Comparison of ENCODE assay signal across 18 mouse cellular contexts in genomic region chr16:90394761-90395160, GRCm38 (mm10). TPM values are rescaled to one million over a fixed set of nuclear protein-coding genes. Genes with fewer than 3 reads are reported as not detected.
A peak's percentile ranks its signal among the peaks of the same experiment; 100 is the strongest.
DNase-seq lines count a peak whose midpoint lies in the region; ATAC-seq and TF ChIP-seq lines count a peak whose summit lies in the region.
"Had no signal": no experiment of that assay in that cellular context is flagged by ENCODE, and none has a peak within 500 bp of the region (broad histone marks: within the 10 kb centered on the region; RNA-seq: fewer than 3 reads in every experiment).

No protein-coding gene starts in this region.

- no peak for TF ChIP-seq POLR2A in thymus, adult 2 months (IDR thresholded peaks at IDR 0.05; ENCODE audit: control insufficient read depth, extremely low read depth, insufficient read depth, low read length, poor library complexity)

- peaks cover 17% of the 10 kb centered on the region for H3K4me1 ChIP-seq in hindbrain, embryonic 12.5 days
- H3K4me1 ChIP-seq in hindbrain, embryonic 14.5 days (replicated peaks; ENCODE audit: control insufficient read depth, insufficient read depth, low read length), result peaks cover 5% of the 10 kb centered on the region
- H3K4me1 ChIP-seq in neural tube, embryonic 12.5 days, result peaks cover 13% of the 10 kb centered on the region
- H3K4me1 ChIP-seq in neural tube, embryonic 15.5 days, result peaks cover 19% of the 10 kb centered on the region
- no peaks in the 10 kb centered on the region for H3K4me1 ChIP-seq in thymus, adult 2 months (replicated peaks; ENCODE audit: control insufficient read depth, insufficient read depth, low read length)

- no peak overlapping the region for H3K27ac ChIP-seq in hindbrain, embryonic 12.5 days
- H3K27ac ChIP-seq in hindbrain, embryonic 14.5 days, result no peak overlapping the region
- H3K27ac ChIP-seq in neural tube, embryonic 12.5 days, result no peak overlapping the region
- H3K27ac ChIP-seq in neural tube, embryonic 15.5 days (replicated peaks), result no peak overlapping the region
- H3K27ac ChIP-seq in thymus, adult 2 months (ENCODE audit: control insufficient read depth, insufficient read depth, low read length), result no peak overlapping the region
- H3K27ac ChIP-seq: layer of hippocampus, adult 2 months; limb, embryonic 10.5 days; liver, embryonic 12.5 days; lung, embryonic 15.5 days had no signal

- TF ChIP-seq CTCF in thymus, adult 2 months (IDR thresholded peaks at IDR 0.05; ENCODE audit: borderline replicate concordance, control insufficient read depth, extremely low read depth, insufficient read depth, low read length, poor library complexity), result no peak

- no peak overlapping the region for H3K9ac ChIP-seq in hindbrain, embryonic 12.5 days
- H3K9ac ChIP-seq in hindbrain, embryonic 14.5 days, result no peak overlapping the region
- no peak overlapping the region for H3K9ac ChIP-seq in neural tube, embryonic 12.5 days
- no peak overlapping the region for H3K9ac ChIP-seq in neural tube, embryonic 15.5 days (replicated peaks)
- H3K9ac ChIP-seq: liver, embryonic 12.5 days; lung, embryonic 15.5 days had no signal

- H3K9me3 ChIP-seq in hindbrain, embryonic 12.5 days (replicated peaks), result no peaks in the 10 kb centered on the region; the same call in 1 of the 2 replicates
- H3K9me3 ChIP-seq in hindbrain, embryonic 14.5 days (ENCODE audit: control insufficient read depth, low read length), result no peaks in the 10 kb centered on the region
- peaks cover 6% of the 10 kb centered on the region; the same call in 1 of the 2 replicates for H3K9me3 ChIP-seq in neural tube, embryonic 12.5 days
- H3K9me3 ChIP-seq in neural tube, embryonic 15.5 days (replicated peaks), result no peaks in the 10 kb centered on the region
- H3K9me3 ChIP-seq: lung, embryonic 15.5 days had no signal

- ATAC-seq in hindbrain, embryonic 12.5 days (ENCODE audit: low FRiP score), result peak; percentile 29; the same call in 1 of the 2 replicates
- no peak for ATAC-seq in hindbrain, embryonic 14.5 days (ENCODE audit: low FRiP score)
- peak; percentile 41; the same call in 1 of the 2 replicates for ATAC-seq in neural tube, embryonic 12.5 days (ENCODE audit: low FRiP score, low read depth)
- no peak for ATAC-seq in neural tube, embryonic 15.5 days (ENCODE audit: low FRiP score)
- ATAC-seq: liver, embryonic 12.5 days had no signal

- no peak overlapping the region for H3K4me3 ChIP-seq in hindbrain, embryonic 12.5 days
- H3K4me3 ChIP-seq in hindbrain, embryonic 14.5 days (replicated peaks; ENCODE audit: low read length), result no peak overlapping the region
- no peak overlapping the region for H3K4me3 ChIP-seq in neural tube, embryonic 12.5 days
- H3K4me3 ChIP-seq in neural tube, embryonic 15.5 days (replicated peaks), result no peak overlapping the region
- no peak overlapping the region for H3K4me3 ChIP-seq in thymus, adult 2 months (ENCODE audit: control insufficient read depth, insufficient read depth, low read length)
- H3K4me3 ChIP-seq: layer of hippocampus, adult 2 months; limb, embryonic 10.5 days; liver, embryonic 12.5 days; lung, embryonic 15.5 days had no signal

- H3K4me2 ChIP-seq in hindbrain, embryonic 12.5 days (replicated peaks), result no peak overlapping the region
- no peak overlapping the region for H3K4me2 ChIP-seq in hindbrain, embryonic 14.5 days (replicated peaks)
- H3K4me2 ChIP-seq in neural tube, embryonic 12.5 days (replicated peaks), result no peak overlapping the region
- H3K4me2 ChIP-seq in neural tube, embryonic 15.5 days, result no peak overlapping the region
- H3K4me2 ChIP-seq: liver, embryonic 12.5 days; lung, embryonic 15.5 days had no signal

- WGBS in hindbrain, embryonic 12.5 days, result 56% methylated on average over 4 of the region's 4 CpGs
- WGBS in hindbrain, embryonic 14.5 days, result 43% methylated on average over 4 of the region's 4 CpGs
- 45% methylated on average over 4 of the region's 4 CpGs for WGBS in neural tube, embryonic 12.5 days
- 46% methylated on average over 4 of the region's 4 CpGs for WGBS in neural tube, embryonic 15.5 days
- WGBS in thymus, adult 2 months, result 92% methylated on average over 4 of the region's 4 CpGs

- no peaks in the 10 kb centered on the region for H3K27me3 ChIP-seq in hindbrain, embryonic 12.5 days
- no peaks in the 10 kb centered on the region for H3K27me3 ChIP-seq in hindbrain, embryonic 14.5 days (ENCODE audit: control insufficient read depth, insufficient read depth, low read length)
- no peaks in the 10 kb centered on the region for H3K27me3 ChIP-seq in neural tube, embryonic 12.5 days (replicated peaks)
- H3K27me3 ChIP-seq in neural tube, embryonic 15.5 days (replicated peaks), result no peaks in the 10 kb centered on the region
- no peaks in the 10 kb centered on the region for H3K27me3 ChIP-seq in thymus, adult 2 months (ENCODE audit: control insufficient read depth, insufficient read depth, low read length)
- H3K27me3 ChIP-seq: lung, embryonic 15.5 days had no signal

- DNase-seq in hindbrain, embryonic 14.5 days (ENCODE audit: low spot score), result no peak
- DNase-seq in kidney, adult 9 months, result peak; percentile 77
- no peak for DNase-seq in gastrocnemius, postnatal 25 days
- no peak for DNase-seq in thymus, adult 2 months
- DNase-seq: adrenal gland, adult 2 months; cerebellum, adult 18-20 months; heart, postnatal 14 days; right cerebral cortex, postnatal 25 days had no signal

- H3K36me3 ChIP-seq in hindbrain, embryonic 12.5 days, result peaks cover 29% of the 10 kb centered on the region
- H3K36me3 ChIP-seq in hindbrain, embryonic 14.5 days (replicated peaks; ENCODE audit: control insufficient read depth, insufficient read depth), result peaks cover 16% of the 10 kb centered on the region
- H3K36me3 ChIP-seq in neural tube, embryonic 12.5 days, result peaks cover 27% of the 10 kb centered on the region
- peaks cover 8% of the 10 kb centered on the region; the same call in 1 of the 2 replicates for H3K36me3 ChIP-seq in neural tube, embryonic 15.5 days
- no peaks in the 10 kb centered on the region for H3K36me3 ChIP-seq in thymus, adult 2 months (ENCODE audit: control insufficient read depth, insufficient read depth, low read length)
- H3K36me3 ChIP-seq: G1E had no signal

RNA-seq across cellular contexts. Expression of gene Hunk, which starts 8.9 kb away (rescaled TPM):
- polyA plus RNA-seq in hindbrain, embryonic 12.5 days (2016; fragmentation: Nextera tagmentation; extraction: Ambion mirVana), result 17.9 and 18.9 TPM in 2 replicates
- 6.9 and 7.8 TPM in 2 replicates for polyA plus RNA-seq in hindbrain, embryonic 14.5 days (2014; fragmentation: Nextera tagmentation; extraction: Ambion mirVana)
- 11.4 and 12.1 TPM in 2 replicates for polyA plus RNA-seq in neural tube, embryonic 12.5 days (2016; fragmentation: Nextera tagmentation; extraction: Ambion mirVana)
- polyA plus RNA-seq in neural tube, embryonic 15.5 days (2015; fragmentation: Nextera tagmentation; extraction: Ambion mirVana), result 5.1 and 6.1 TPM in 2 replicates
- total RNA-seq in gastrocnemius, postnatal 25 days (2021), result under 1 TPM; 0.67 to 0.74 TPM
- 2.7 and 2.9 TPM in 2 replicates for polyA plus RNA-seq in thymus, adult 2 months (2012; rRNA removed)
- total RNA-seq: common myeloid progenitor, adult 5-6 weeks; monocyte, adult 5-6 weeks had no signal
- polyA plus RNA-seq: G1E had no signal

Comparison
In these comparisons a context has a peak if more than half of its experiments do, and no peak if none do; other contexts are left out.
1. ATAC-seq: peak in hindbrain, embryonic 12.5 days (single experiment) and neural tube, embryonic 12.5 days (single experiment); none in hindbrain, embryonic 14.5 days (single experiment) and neural tube, embryonic 15.5 days (single experiment).